Mouse (Mus musculus): ENCODE results near the gene Mllt3. TPM values are rescaled to one million over a fixed set of nuclear protein-coding genes. Genes with fewer than 3 reads are reported as not detected.

The Mllt3 gene
- polyA plus RNA-seq, 1 experiment from 2014 or later, result 34.8 TPM

- Histone ChIP-seq H3K4me3 (ENCODE audit: low read depth, low read length) (no peak overlapping the region), H3K27ac (ENCODE audit: low read depth) (no peak overlapping the region), H3K9ac (replicated peaks) (no peak overlapping the region), H3K4me1 (ENCODE audit: insufficient read depth) (peaks cover 4% of the 10 kb centered on the region; the same call in 1 of the 2 replicates), H3K4me2 (ENCODE audit: low read depth, low read length) (peak overlapping the region; percentile 33; the same call in 1 of the 2 replicates), H3K9me3 (ENCODE audit: low read length) (no peaks in the 10 kb centered on the region), H3K36me3 (replicated peaks; ENCODE audit: insufficient read depth, low read length) (no peaks in the 10 kb centered on the region), H3K27me3 (ENCODE audit: insufficient read depth, low read length) (no peaks in the 10 kb centered on the region)
- no peak for TF ChIP-seq CTCF (IDR thresholded peaks at IDR 0.05; ENCODE audit: low read depth)
- TF ChIP-seq EP300 (IDR thresholded peaks at IDR 0.05; ENCODE audit: low read depth), result no peak
- no peak for DNase-seq
- ATAC-seq, result no peak
- 60% methylated on average over 2 of the region's 2 CpGs for WGBS (ENCODE audit: insufficient replicate concordance)
These were observed 281.7 kb downstream of the Mllt3 start for GRCm38 (mm10) chr4:87751515-87751864.

- peak; percentile 90 for TF ChIP-seq EP300 (IDR thresholded peaks at IDR 0.05; ENCODE audit: low read depth)
- no peak for TF ChIP-seq CTCF (IDR thresholded peaks at IDR 0.05; ENCODE audit: low read depth)
- H3K36me3 ChIP-seq (replicated peaks; ENCODE audit: insufficient read depth, low read length), result no peaks in the 10 kb centered on the region
- DNase-seq, result no peak
- H3K27me3 ChIP-seq (ENCODE audit: insufficient read depth, low read length), result no peaks in the 10 kb centered on the region
- peak overlapping the region; percentile 33; the same call in 1 of the 2 replicates for H3K4me2 ChIP-seq (ENCODE audit: low read depth, low read length)
- no peaks in the 10 kb centered on the region for H3K9me3 ChIP-seq (ENCODE audit: low read length)
- 62% methylated on average over 5 of the region's 5 CpGs for WGBS (ENCODE audit: insufficient replicate concordance)
- no peak overlapping the region for H3K4me3 ChIP-seq (ENCODE audit: low read depth, low read length)
- no peak overlapping the region for H3K9ac ChIP-seq (replicated peaks)
- peak; percentile 66 for ATAC-seq
- peaks cover 4% of the 10 kb centered on the region; the same call in 1 of the 2 replicates for H3K4me1 ChIP-seq (ENCODE audit: insufficient read depth)
- H3K27ac ChIP-seq (ENCODE audit: low read depth), result no peak overlapping the region
These were observed 282.2 kb downstream of the Mllt3 start for GRCm38 (mm10) chr4:87750856-87751514.

DNA sequence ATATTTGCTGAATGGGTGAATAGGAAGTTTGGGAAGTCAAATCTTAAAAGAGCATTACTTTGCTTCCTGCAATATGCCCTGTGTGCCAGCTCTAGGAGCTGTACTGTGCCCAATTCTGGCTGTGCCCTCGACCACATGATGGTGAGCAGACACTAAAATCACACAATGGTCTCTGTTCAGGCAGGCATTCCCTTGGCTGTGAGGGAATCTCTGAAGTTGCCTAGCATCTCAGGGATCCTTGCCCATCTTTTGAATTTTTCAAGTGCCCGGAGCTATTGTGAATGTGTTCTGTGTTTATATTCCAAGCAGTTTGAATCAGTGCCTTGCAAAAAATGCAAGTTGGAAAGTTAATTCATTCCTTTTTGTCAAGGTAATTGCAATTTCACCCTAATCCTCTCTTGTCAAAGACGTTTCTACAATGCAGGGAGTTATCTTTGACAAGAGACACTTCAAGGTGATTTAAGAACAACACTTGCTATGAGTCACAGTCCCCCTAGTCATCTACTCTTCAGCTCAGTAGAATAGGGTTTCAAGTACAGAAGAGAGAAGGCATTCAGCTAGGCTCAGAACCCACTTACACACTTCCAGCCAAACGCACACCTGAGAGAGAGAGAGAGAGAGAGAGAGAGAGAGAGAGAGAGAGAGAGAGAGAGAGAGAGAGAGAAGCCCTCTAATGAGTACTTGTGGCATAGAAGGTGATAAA, 283.5 kb downstream of the Mllt3 start:
- H3K27me3 ChIP-seq (ENCODE audit: insufficient read depth, low read length), result no peaks in the 10 kb centered on the region
- H3K9me3 ChIP-seq (ENCODE audit: low read length), result no peaks in the 10 kb centered on the region
- TF ChIP-seq CTCF (IDR thresholded peaks at IDR 0.05; ENCODE audit: low read depth) (no peak), EP300 (IDR thresholded peaks at IDR 0.05; ENCODE audit: low read depth) (no peak)
- DNase-seq, result no peak
- H3K4me3 ChIP-seq (ENCODE audit: low read depth, low read length), result no peak overlapping the region
- WGBS (ENCODE audit: insufficient replicate concordance), result 56% methylated on average over 4 of the region's 4 CpGs
- no peak overlapping the region for H3K9ac ChIP-seq (replicated peaks)
- peaks cover 4% of the 10 kb centered on the region; the same call in 1 of the 2 replicates for H3K4me1 ChIP-seq (ENCODE audit: insufficient read depth)
- no peak overlapping the region for H3K4me2 ChIP-seq (ENCODE audit: low read depth, low read length)
- no peak for ATAC-seq
- no peaks in the 10 kb centered on the region for H3K36me3 ChIP-seq (replicated peaks; ENCODE audit: insufficient read depth, low read length)
- no peak overlapping the region for H3K27ac ChIP-seq (ENCODE audit: low read depth)

DNA sequence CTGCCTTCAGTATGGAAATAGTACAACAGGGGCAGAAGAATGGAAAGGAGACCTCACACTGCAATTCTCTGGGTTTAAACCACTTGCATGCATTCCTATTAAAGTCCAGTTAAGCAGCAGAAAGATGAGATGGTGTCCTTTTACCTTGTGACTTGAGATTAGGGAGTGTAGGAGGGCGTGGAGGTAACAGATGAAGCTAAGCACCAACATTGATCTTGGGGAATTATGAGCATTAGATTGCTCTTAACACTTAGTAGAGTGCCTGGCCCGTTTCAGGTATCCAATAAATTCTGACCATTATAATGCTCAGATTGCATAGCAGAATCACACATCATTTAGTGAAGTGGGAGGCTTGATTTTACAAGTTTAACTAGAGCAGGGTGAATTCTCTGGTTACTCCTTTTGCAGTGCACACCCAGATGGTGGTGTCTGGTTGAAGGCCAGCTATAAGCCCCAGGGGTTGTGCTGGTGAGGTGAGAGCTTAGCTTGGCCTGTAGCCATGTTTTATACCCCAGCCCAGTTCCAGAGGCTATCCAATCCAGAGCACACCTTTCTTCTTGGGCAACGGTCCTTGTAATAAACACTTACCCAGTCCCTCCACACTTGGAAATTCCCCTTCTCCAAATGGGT, 288.0 kb downstream of the Mllt3 start:
- no peak for DNase-seq
- no peaks in the 10 kb centered on the region for H3K4me1 ChIP-seq (ENCODE audit: insufficient read depth)
- 75% methylated on average over 3 of the region's 3 CpGs for WGBS (ENCODE audit: insufficient replicate concordance)
- no peak overlapping the region for H3K4me2 ChIP-seq (ENCODE audit: low read depth, low read length)
- H3K4me3 ChIP-seq (ENCODE audit: low read depth, low read length), result no peak overlapping the region
- no peak overlapping the region for H3K27ac ChIP-seq (ENCODE audit: low read depth)
- no peak for TF ChIP-seq CTCF (IDR thresholded peaks at IDR 0.05; ENCODE audit: low read depth)
- no peak for TF ChIP-seq EP300 (IDR thresholded peaks at IDR 0.05; ENCODE audit: low read depth)
- H3K36me3 ChIP-seq (replicated peaks; ENCODE audit: insufficient read depth, low read length), result no peaks in the 10 kb centered on the region
- H3K9me3 ChIP-seq (ENCODE audit: low read length), result no peaks in the 10 kb centered on the region
- no peaks in the 10 kb centered on the region for H3K27me3 ChIP-seq (ENCODE audit: insufficient read depth, low read length)
- ATAC-seq, result no peak
- H3K9ac ChIP-seq (replicated peaks), result no peak overlapping the region

GRCm38 (mm10) chr4:87739524-87740128, 293.5 kb downstream of the Mllt3 start:
- H3K4me1 ChIP-seq (ENCODE audit: insufficient read depth), result no peaks in the 10 kb centered on the region
- H3K27me3 ChIP-seq (ENCODE audit: insufficient read depth, low read length), result no peaks in the 10 kb centered on the region
- H3K4me2 ChIP-seq (ENCODE audit: low read depth, low read length), result no peak overlapping the region
- TF ChIP-seq CTCF (IDR thresholded peaks at IDR 0.05; ENCODE audit: low read depth), result no peak
- no peak for TF ChIP-seq EP300 (IDR thresholded peaks at IDR 0.05; ENCODE audit: low read depth)
- H3K36me3 ChIP-seq (replicated peaks; ENCODE audit: insufficient read depth, low read length), result no peaks in the 10 kb centered on the region
- H3K4me3 ChIP-seq (ENCODE audit: low read depth, low read length), result no peak overlapping the region
- ATAC-seq (no peak), DNase-seq (no peak)
- H3K9me3 ChIP-seq (ENCODE audit: low read length), result no peaks in the 10 kb centered on the region
- WGBS (ENCODE audit: insufficient replicate concordance), result 59% methylated on average over 7 of the region's 7 CpGs
- H3K9ac ChIP-seq (replicated peaks), result no peak overlapping the region
- H3K27ac ChIP-seq (ENCODE audit: low read depth), result no peak overlapping the region

GRCm38 (mm10) chr4:87739104-87739503, 294.1 kb downstream of the Mllt3 start:
- no peak for DNase-seq
- no peak overlapping the region for H3K4me2 ChIP-seq (ENCODE audit: low read depth, low read length)
- H3K27ac ChIP-seq (ENCODE audit: low read depth), result no peak overlapping the region
- H3K36me3 ChIP-seq (replicated peaks; ENCODE audit: insufficient read depth, low read length), result no peaks in the 10 kb centered on the region
- H3K4me3 ChIP-seq (ENCODE audit: low read depth, low read length), result no peak overlapping the region
- TF ChIP-seq EP300 (IDR thresholded peaks at IDR 0.05; ENCODE audit: low read depth) (no peak), CTCF (IDR thresholded peaks at IDR 0.05; ENCODE audit: low read depth) (no peak)
- H3K9me3 ChIP-seq (ENCODE audit: low read length), result no peaks in the 10 kb centered on the region
- no peak for ATAC-seq
- no peaks in the 10 kb centered on the region for H3K27me3 ChIP-seq (ENCODE audit: insufficient read depth, low read length)
- 78% methylated on average over 2 of the region's 2 CpGs for WGBS (ENCODE audit: insufficient replicate concordance)
- H3K9ac ChIP-seq (replicated peaks), result no peak overlapping the region
- H3K4me1 ChIP-seq (ENCODE audit: insufficient read depth), result no peaks in the 10 kb centered on the region
